Mouse (Mus musculus) MEL (cell line): ENCODE data around the gene Focad. TPM values are rescaled to one million over a fixed set of nuclear protein-coding genes. Genes with fewer than 3 reads are reported as not detected.

Source experiments
- DNase-seq: peaks from one replicate; pipeline ENCODE4 v3.0.0; 2011; ENCODE audit warnings: low read depth, low spot score
- H3K27ac ChIP-seq: 2 replicates; pipeline ENCODE4 v1.5.1; 2012; ENCODE audit warnings: low read depth, mild to moderate bottlenecking, control low read depth, low read length, moderate library complexity; ENCODE audit not compliant: control insufficient read depth
- H3K27me3 ChIP-seq, 2 experiments: fragments of 150-350 bp in 1 of 2; sonication (generic) in 1 of 2; 2 replicates each; pipeline ENCODE4 v1.6.1; 2012; ENCODE audit warnings: low read length in 2 of 2, mild to moderate bottlenecking in 2 of 2, improper control_type of control experiment in 1 of 2, moderate library complexity in 1 of 2; ENCODE audit not compliant: insufficient read depth in 2 of 2, control insufficient read depth in 1 of 2
- H3K36me3 ChIP-seq, 2 experiments: 2 replicates each; pipeline ENCODE4 v1.6.1; 2012 to 2014; ENCODE audit warnings: low read length in 2 of 2, improper control_type of control experiment in 1 of 2, inconsistent platforms in 1 of 2, mild to moderate bottlenecking in 1 of 2; ENCODE audit not compliant: insufficient read depth in 2 of 2, control insufficient read depth in 1 of 2
- H3K4me1 ChIP-seq, 2 experiments: fragments of 150-350 bp in 1 of 2; sonication (generic) in 1 of 2; 2 replicates each; pipeline ENCODE4 v1.6.1; 2012; ENCODE audit warnings: low read length in 2 of 2, improper control_type of control experiment in 1 of 2, mild to moderate bottlenecking in 1 of 2; ENCODE audit not compliant: insufficient read depth in 2 of 2, control insufficient read depth in 1 of 2
- H3K4me3 ChIP-seq, 2 experiments: fragments of 150-350 bp in 1 of 2; sonication (generic) in 1 of 2; 2 replicates each; pipeline ENCODE4 v1.5.1; 2012; ENCODE audit warnings: low read depth in 2 of 2, low read length in 2 of 2, mild to moderate bottlenecking in 2 of 2, moderate library complexity in 2 of 2, control low read depth in 1 of 2, improper control_type of control experiment in 1 of 2; ENCODE audit not compliant: control insufficient read depth in 1 of 2, insufficient read depth in 1 of 2
- H3K79me2 ChIP-seq: 2 replicates; pipeline ENCODE4 v1.6.1; 2012; ENCODE audit warnings: mild to moderate bottlenecking, low read length, moderate library complexity; ENCODE audit not compliant: control insufficient read depth, poor library complexity, insufficient read depth
- H3K9ac ChIP-seq: 2 replicates; pipeline ENCODE4 v1.6.1; 2012; ENCODE audit warnings: low read depth, mild to moderate bottlenecking, control low read depth, low read length, moderate library complexity; ENCODE audit not compliant: control insufficient read depth, poor library complexity, severe bottlenecking
- H3K9me3 ChIP-seq: fragments of 150-350 bp; sonication (generic); replicated peaks from 2 replicates; pipeline ENCODE4 v1.6.1; 2012; ENCODE audit warnings: mild to moderate bottlenecking, low read length, improper control_type of control experiment, moderate library complexity; ENCODE audit not compliant: insufficient read depth
- CHD1 ChIP-seq: IDR thresholded peaks from 2 replicates; pipeline ENCODE4 v1.6.1; 2012; ENCODE audit warnings: low read depth, mild to moderate bottlenecking, inconsistent platforms, low read length, improper control_type of control experiment
- CTCF ChIP-seq, 3 experiments: IDR thresholded peaks in 2 of 3; conservative IDR thresholded peaks in 1 of 3; 2 replicates each; pipeline ENCODE4 v1.5.1; 2011 to 2012; ENCODE audit warnings: low read length in 3 of 3, low read depth in 2 of 3, mild to moderate bottlenecking in 2 of 3, improper control_type of control experiment in 1 of 3, inconsistent platforms in 1 of 3, mixed read lengths in 1 of 3, moderate library complexity in 1 of 3; ENCODE audit not compliant: control insufficient read depth in 1 of 3, insufficient read depth in 1 of 3, poor library complexity in 1 of 3, severe bottlenecking in 1 of 3
- EP300 ChIP-seq, 2 experiments: IDR thresholded peaks; 2 replicates each; pipeline ENCODE4 v1.6.1; 2011; ENCODE audit warnings: improper control_type of control experiment in 2 of 2, low read length in 2 of 2, low read depth in 1 of 2, mild to moderate bottlenecking in 1 of 2
- GABPA ChIP-seq: IDR thresholded peaks from 2 replicates; pipeline ENCODE4 v1.6.1; 2012; ENCODE audit warnings: low read depth, mild to moderate bottlenecking, inconsistent platforms, low read length, improper control_type of control experiment, moderate library complexity
- HCFC1 ChIP-seq: IDR thresholded peaks from 2 replicates; pipeline ENCODE4 v1.6.1; 2012; ENCODE audit warnings: low read depth, mild to moderate bottlenecking, inconsistent platforms, low read length, improper control_type of control experiment, moderate library complexity
- MAFK ChIP-seq: IDR thresholded peaks from 2 replicates; pipeline ENCODE4 v1.6.1; 2011; ENCODE audit warnings: low read depth, mild to moderate bottlenecking, low read length, improper control_type of control experiment, borderline replicate concordance
- MXI1 ChIP-seq: IDR thresholded peaks from 2 replicates; pipeline ENCODE4 v1.6.1; 2011; ENCODE audit warnings: mild to moderate bottlenecking, low read depth, low read length, improper control_type of control experiment
- MYB ChIP-seq: IDR thresholded peaks from 2 replicates; pipeline ENCODE4 v1.6.1; 2011; ENCODE audit warnings: mild to moderate bottlenecking, low read depth, low read length, improper control_type of control experiment
- MYC ChIP-seq: IDR thresholded peaks from 2 replicates; pipeline ENCODE4 v1.6.1; 2011; ENCODE audit warnings: low read depth, mild to moderate bottlenecking, low read length, improper control_type of control experiment, moderate library complexity
- NRF1 ChIP-seq: IDR thresholded peaks from 2 replicates; pipeline ENCODE4 v1.6.1; 2014; ENCODE audit warnings: low read depth, mild to moderate bottlenecking, inconsistent platforms, low read length, improper control_type of control experiment, moderate library complexity; ENCODE audit not compliant: poor library complexity, insufficient read depth, severe bottlenecking
- POLR2A ChIP-seq, 2 experiments: IDR thresholded peaks; 2 replicates each; pipeline ENCODE4 v1.6.1; 2011 to 2012; ENCODE audit warnings: low read length in 2 of 2, mild to moderate bottlenecking in 2 of 2, control low read depth in 1 of 2, improper control_type of control experiment in 1 of 2, low read depth in 1 of 2, moderate library complexity in 1 of 2; ENCODE audit not compliant: control insufficient read depth in 1 of 2, insufficient read depth in 1 of 2, poor library complexity in 1 of 2
- POLR2AphosphoS2 ChIP-seq: IDR thresholded peaks from 2 replicates; pipeline ENCODE4 v1.6.1; 2011; ENCODE audit warnings: low read length, improper control_type of control experiment
- RAD21 ChIP-seq: IDR thresholded peaks from 2 replicates; pipeline ENCODE4 v1.6.1; 2011; ENCODE audit warnings: mild to moderate bottlenecking, low read depth, low read length, improper control_type of control experiment
- RCOR1 ChIP-seq: IDR thresholded peaks from 2 replicates; pipeline ENCODE4 v1.6.1; 2012; ENCODE audit warnings: low read depth, mild to moderate bottlenecking, inconsistent platforms, low read length, improper control_type of control experiment
- SIN3A ChIP-seq: IDR thresholded peaks from 2 replicates; pipeline ENCODE4 v1.6.1; 2012; ENCODE audit warnings: low read length, improper control_type of control experiment, inconsistent platforms
- SMC3 ChIP-seq: IDR thresholded peaks from 2 replicates; pipeline ENCODE4 v1.6.1; 2011; ENCODE audit warnings: low read depth, low read length, improper control_type of control experiment
- TAL1 ChIP-seq: IDR thresholded peaks from 2 replicates; pipeline ENCODE4 v1.6.1; 2012; ENCODE audit warnings: mild to moderate bottlenecking, inconsistent platforms, low read length, moderate library complexity, mixed read lengths
- TBP ChIP-seq: IDR thresholded peaks from 2 replicates; pipeline ENCODE4 v1.8.0; 2011; ENCODE audit warnings: low read depth, low read length, improper control_type of control experiment
- TCF12 ChIP-seq: IDR thresholded peaks from 2 replicates; pipeline ENCODE4 v1.6.1; 2014; ENCODE audit warnings: low read depth, mild to moderate bottlenecking, inconsistent platforms, low read length, improper control_type of control experiment, moderate library complexity
- UBTF ChIP-seq: IDR thresholded peaks from 2 replicates; pipeline ENCODE4 v1.6.1; 2012; ENCODE audit warnings: low read depth, mild to moderate bottlenecking, inconsistent platforms, low read length, improper control_type of control experiment, moderate library complexity, borderline replicate concordance; ENCODE audit not compliant: insufficient read depth
- USF2 ChIP-seq, 2 experiments: IDR thresholded peaks; 2 replicates each; pipeline ENCODE4 v1.6.1; 2011 to 2012; ENCODE audit warnings: improper control_type of control experiment in 2 of 2, low read length in 2 of 2, borderline replicate concordance in 1 of 2, inconsistent platforms in 1 of 2, low read depth in 1 of 2, mild to moderate bottlenecking in 1 of 2; ENCODE audit not compliant: insufficient read depth in 1 of 2
- ZC3H11A ChIP-seq: IDR thresholded peaks from 2 replicates; pipeline ENCODE4 v1.6.1; 2012; ENCODE audit warnings: low read depth, mild to moderate bottlenecking, inconsistent platforms, low read length, improper control_type of control experiment
- ZMIZ1 ChIP-seq: IDR thresholded peaks from 2 replicates; pipeline ENCODE4 v1.6.1; 2012; ENCODE audit warnings: low read depth, mild to moderate bottlenecking, inconsistent platforms, low read length, improper control_type of control experiment, moderate library complexity
- ZNF384 ChIP-seq: IDR thresholded peaks from 2 replicates; pipeline ENCODE4 v1.6.1; 2012; ENCODE audit warnings: low read depth, mild to moderate bottlenecking, inconsistent platforms, low read length, improper control_type of control experiment
- polyA plus RNA-seq, 2 experiments: library from polyadenylated mRNA; stranded (reverse) in 1 of 2; unstranded in 1 of 2; fragments of >175 nt in 1 of 2; fragments of >200 nt in 1 of 2; gene quantifications; 2 replicates each; pipeline versions ENCODE4 v1.2.1 to v1.2.4; 2012; ENCODE audit warnings: low replicate concordance in 2 of 2, low read depth in 1 of 2; ENCODE audit not compliant: insufficient read length in 2 of 2, insufficient read depth in 1 of 2, missing spikeins in 1 of 2
- total RNA-seq: library from RNA; depleted of rRNA; stranded (reverse); fragments of 300-350 nt; gene quantifications from 2 replicates; pipeline ENCODE4 v1.2.3, GENCODE M21; 2012

The Focad gene
- total and polyA plus RNA-seq, 3 experiments, result 17.8 to 19.7 TPM; not detected in 1

- no peak for TF ChIP-seq TCF12
- no peak for TF ChIP-seq POLR2AphosphoS2
- TF ChIP-seq GABPA, result no peak
- no peak for TF ChIP-seq MYB
- TF ChIP-seq HCFC1, result no peak
- TF ChIP-seq RCOR1, result no peak
- TF ChIP-seq UBTF, result no peak
- TF ChIP-seq MAFK, result no peak
- TF ChIP-seq TBP, result no peak
- TF ChIP-seq NRF1, result no peak
- no peak for TF ChIP-seq MYC
- TF ChIP-seq USF2 (IDR thresholded peaks at IDR 0.05; ENCODE audit: borderline replicate concordance in 1 of 2, insufficient read depth in 1 of 2, low read depth in 1 of 2, low read length in 2 of 2), result no peak
- no peak for TF ChIP-seq MXI1
- no peak for TF ChIP-seq ZNF384
- TF ChIP-seq CHD1, result no peak
- TF ChIP-seq SMC3, result no peak
- TF ChIP-seq ZMIZ1, result no peak
- no peak for TF ChIP-seq TAL1
- no peak for TF ChIP-seq POLR2A (IDR thresholded peaks at IDR 0.05; ENCODE audit: control insufficient read depth in 1 of 2, insufficient read depth in 1 of 2, low read depth in 1 of 2, low read length in 2 of 2, poor library complexity in 1 of 2)
- no peak for TF ChIP-seq EP300 (IDR thresholded peaks at IDR 0.05; ENCODE audit: low read depth in 1 of 2, low read length in 2 of 2)
- no peaks in the 10 kb centered on the region for H3K79me2 ChIP-seq
- no peaks in the 10 kb centered on the region for H3K27me3 ChIP-seq
- H3K36me3 ChIP-seq, result peaks cover 3 to 13% of the 10 kb centered on the region in 2 experiments
- no peaks in the 10 kb centered on the region for H3K9me3 ChIP-seq
- H3K4me3 ChIP-seq, result no peak overlapping the region
- no peak for DNase-seq
- no peak overlapping the region for H3K9ac ChIP-seq
- H3K27ac ChIP-seq, result no peak overlapping the region
- peaks cover 6 to 8% of the 10 kb centered on the region in 2 experiments for H3K4me1 ChIP-seq
Measured at GRCm38 (mm10) chr4:88308342-88309116, 214.1 kb downstream of the Focad start.

- DNase-seq, result peak; percentile 74
- TF ChIP-seq RAD21 (peak; percentile 50), ZC3H11A (peak; percentile 51), CTCF (IDR thresholded peaks at IDR 0.05 in 2 of 3, conservative IDR thresholded peaks at IDR 0.05 in 1 of 3; ENCODE audit: control insufficient read depth in 1 of 3, insufficient read depth in 1 of 3, low read depth in 2 of 3, low read length in 3 of 3, poor library complexity in 1 of 3, severe bottlenecking in 1 of 3) (peak; percentile 61 to 81 (median 72)), SMC3 (peak; percentile 80), SIN3A (no peak)
- TF ChIP-seq, all 39 proteins: peak for 4
- no peak overlapping the region for H3K4me3 ChIP-seq
- H3K79me2 ChIP-seq, result no peaks in the 10 kb centered on the region
- H3K27me3 ChIP-seq, result no peaks in the 10 kb centered on the region
- peaks cover 1 to 13% of the 10 kb centered on the region in 2 experiments; a peak in 3 of 4 replicates for H3K36me3 ChIP-seq
- no peak overlapping the region for H3K27ac ChIP-seq
- H3K4me1 ChIP-seq, result peaks cover 6 to 8% of the 10 kb centered on the region in 2 experiments
- no peaks in the 10 kb centered on the region for H3K9me3 ChIP-seq
- no peak overlapping the region for H3K9ac ChIP-seq
Measured at GRCm38 (mm10) chr4:88309676-88310075, 215.2 kb downstream of the Focad start.
